Mouse (Mus musculus) ES-E14 (cell line): ENCODE results near the gene Pdgfa.

Experiments
- CHD2 ChIP-seq: IDR thresholded peaks from 2 replicates; pipeline ENCODE4 v1.6.1; 2014; ENCODE audit warnings: mild to moderate bottlenecking, low read depth, low read length, inconsistent platforms
- ZC3H11A ChIP-seq: IDR thresholded peaks from 2 replicates; pipeline ENCODE4 v1.6.1; 2012; ENCODE audit warnings: low read depth, mild to moderate bottlenecking, inconsistent platforms, low read length, borderline replicate concordance

GRCm38 (mm10) chr5:138951305-138951704, 45.9 kb downstream of the Pdgfa start:
- TF ChIP-seq ZC3H11A (no peak), CHD2 (no peak)
